In genomic region chr8:26910186-26910585, GRCm38 (mm10) we compare ENCODE assay signal across 25 mouse cellular contexts.
"Had no signal": no experiment of that assay in that cellular context is flagged by ENCODE, and none has a peak within 500 bp of the region (broad histone marks: within the 10 kb centered on the region; RNA-seq: fewer than 3 reads in every experiment).

No protein-coding gene starts in this region.

- H3K4me3 ChIP-seq: heart, adult 2 months; heart, embryonic 13.5 days; heart, embryonic 15.5 days; hindbrain, embryonic 13.5 days; hindbrain, embryonic 15.5 days; kidney, embryonic 15.5 days; limb, embryonic 13.5 days; limb, embryonic 15.5 days; liver, embryonic 12.5 days had no signal

- DNase-seq: gastrocnemius, postnatal 14 days; gastrocnemius, postnatal 36 days; heart, adult 2 months; heart, postnatal 14 days; heart, postnatal 36 days; kidney, adult 11 months; kidney, adult 2 months; kidney, adult 9 months; kidney, postnatal 14 days; kidney, postnatal 36 days; layer of hippocampus, adult 9-11 months; layer of hippocampus, postnatal 36 days; left cerebral cortex, postnatal 4 days had no signal

- H3K27ac ChIP-seq: heart, adult 2 months; heart, embryonic 13.5 days; heart, embryonic 15.5 days; hindbrain, embryonic 13.5 days; hindbrain, embryonic 15.5 days; hindbrain, postnatal 0 days; kidney, embryonic 15.5 days; kidney, postnatal 0 days; limb, embryonic 13.5 days; limb, embryonic 15.5 days; liver, embryonic 12.5 days; liver, embryonic 14.5 days had no signal

- H3K27me3 ChIP-seq: heart, embryonic 13.5 days; heart, embryonic 15.5 days; hindbrain, embryonic 13.5 days; hindbrain, embryonic 15.5 days; kidney, embryonic 15.5 days; liver, embryonic 12.5 days had no signal

- H3K4me1 ChIP-seq: hindbrain, embryonic 13.5 days; hindbrain, embryonic 15.5 days had no signal

- ATAC-seq: hindbrain, postnatal 0 days; intestine, embryonic 16.5 days; liver, embryonic 12.5 days had no signal
